Mouse (Mus musculus) megakaryocyte, embryonic 14.5 days (primary cell): ENCODE results near the gene Ush2a.

Experiments used
- FLI1 ChIP-seq: IDR thresholded peaks from 2 replicates; pipeline ENCODE4 v1.6.1; 2012; ENCODE audit warnings: low read length, inconsistent platforms, mixed read lengths
- GATA1 ChIP-seq: IDR thresholded peaks from 3 replicates; pipeline ENCODE4 v1.6.1; 2012; ENCODE audit warnings: mixed read lengths, low read length, inconsistent platforms, borderline replicate concordance

DNA sequence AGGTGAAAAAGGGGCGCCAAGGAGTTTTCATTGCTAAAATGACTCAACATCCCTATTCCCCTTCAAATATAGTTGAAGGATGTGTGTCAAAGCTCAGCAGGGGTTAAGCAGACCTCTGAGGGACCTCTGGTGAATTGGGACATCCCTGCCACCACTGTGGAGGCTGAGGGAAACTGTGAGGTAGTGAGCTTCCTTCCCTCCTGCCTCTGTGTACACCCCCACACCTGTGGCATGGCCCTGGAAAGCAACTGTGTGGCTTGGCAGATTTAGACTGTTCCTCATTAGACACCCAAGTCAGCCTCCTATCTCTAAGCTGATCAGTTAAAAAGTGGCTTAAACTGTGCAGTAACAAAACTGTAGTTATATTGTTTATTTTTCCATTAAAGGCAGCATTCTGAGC is 275.2 kb downstream of the Ush2a start:
- no peak for TF ChIP-seq GATA1
- TF ChIP-seq FLI1, result no peak
